Mouse (Mus musculus) erythroblast, embryonic 14.5 days (primary cell): ENCODE measurements at regions not wholly inside any gene's neighbourhood (a gene's known extent, or its start where the extent isn't known, plus 50 kb on each side); places are given as distances from the start of the nearest gene placed in this dataset.

Source experiments
- H3K27me3 ChIP-seq: 2 replicates; pipeline ENCODE4 v1.6.1; 2012; ENCODE audit warnings: inconsistent platforms; ENCODE audit not compliant: control insufficient read depth
- H3K36me3 ChIP-seq: 2 replicates; pipeline ENCODE4 v1.6.1; 2012; ENCODE audit warnings: mild to moderate bottlenecking, inconsistent platforms; ENCODE audit not compliant: control insufficient read depth
- H3K4me1 ChIP-seq: 2 replicates; pipeline ENCODE4 v1.6.1; 2012; ENCODE audit warnings: inconsistent platforms; ENCODE audit not compliant: control insufficient read depth
- H3K4me3 ChIP-seq: replicated peaks from 2 replicates; pipeline ENCODE3; 2012; ENCODE audit warnings: moderate library complexity, mild to moderate bottlenecking, inconsistent platforms
- H3K9me3 ChIP-seq: 2 replicates; pipeline ENCODE4 v1.6.1; 2012; ENCODE audit warnings: low read length, inconsistent platforms, mixed read lengths; ENCODE audit not compliant: control insufficient read depth
- GATA1 ChIP-seq: IDR thresholded peaks from 2 replicates; pipeline ENCODE4 v1.6.1; 2012; ENCODE audit warnings: low read length, inconsistent platforms, mixed read lengths
- TAL1 ChIP-seq: IDR thresholded peaks from 3 replicates; pipeline ENCODE4 v1.6.1; 2012; ENCODE audit warnings: low read length, inconsistent platforms, mixed read lengths

DNA sequence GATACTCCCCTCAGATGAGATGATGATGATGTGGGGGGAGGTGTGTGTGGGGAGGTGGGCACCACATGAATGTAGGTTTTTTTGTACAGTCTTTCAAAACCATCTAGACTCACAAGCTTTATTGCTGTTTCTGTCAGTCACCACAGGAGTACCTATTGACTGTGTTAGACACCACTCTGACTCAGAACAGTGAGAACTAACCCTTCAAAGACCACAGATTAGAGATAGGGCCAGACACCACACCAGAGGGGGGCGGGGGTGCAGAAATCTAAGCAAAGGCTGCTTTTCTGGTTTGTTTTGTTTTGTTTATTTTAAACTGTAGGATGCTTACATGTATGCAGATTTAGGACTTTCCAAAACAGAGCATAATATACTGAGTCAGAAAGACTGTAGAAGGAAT lies 1594.0 kb downstream of the 4930444P10Rik start:
- Histone ChIP-seq H3K36me3 (no peaks in the 10 kb centered on the region), H3K4me1 (no peaks in the 10 kb centered on the region), H3K9me3 (no peaks in the 10 kb centered on the region), H3K4me3 (no peak overlapping the region), H3K27me3 (peaks cover 17% of the 10 kb centered on the region)
- TF ChIP-seq TAL1 (no peak), GATA1 (no peak)

DNA sequence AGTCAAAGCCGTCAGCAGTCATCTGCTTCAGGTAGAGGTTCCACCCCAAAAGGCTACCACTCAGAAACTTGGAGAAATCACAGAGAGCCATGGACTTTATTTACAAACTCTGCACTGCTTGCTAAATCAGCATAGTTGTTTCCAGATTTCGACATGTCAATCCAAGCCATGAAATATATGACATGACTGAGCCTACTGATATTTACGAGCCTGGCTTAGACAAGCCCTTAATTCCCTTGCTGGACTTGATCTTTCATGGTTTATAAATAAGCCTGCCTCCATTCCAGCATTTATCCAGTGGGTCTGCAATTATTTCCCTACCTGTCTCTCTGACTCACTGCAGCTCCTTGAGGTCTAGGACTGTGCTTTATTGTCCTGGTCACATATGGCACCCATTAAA lies 1603.1 kb downstream of the 4930444P10Rik start:
- TF ChIP-seq GATA1 (no peak), TAL1 (no peak)
- H3K36me3 ChIP-seq = no peaks in the 10 kb centered on the region
- H3K27me3 ChIP-seq = no peaks in the 10 kb centered on the region
- H3K9me3 ChIP-seq = peaks cover 4% of the 10 kb centered on the region
- no peak overlapping the region for H3K4me3 ChIP-seq
- peaks cover 8% of the 10 kb centered on the region for H3K4me1 ChIP-seq

DNA sequence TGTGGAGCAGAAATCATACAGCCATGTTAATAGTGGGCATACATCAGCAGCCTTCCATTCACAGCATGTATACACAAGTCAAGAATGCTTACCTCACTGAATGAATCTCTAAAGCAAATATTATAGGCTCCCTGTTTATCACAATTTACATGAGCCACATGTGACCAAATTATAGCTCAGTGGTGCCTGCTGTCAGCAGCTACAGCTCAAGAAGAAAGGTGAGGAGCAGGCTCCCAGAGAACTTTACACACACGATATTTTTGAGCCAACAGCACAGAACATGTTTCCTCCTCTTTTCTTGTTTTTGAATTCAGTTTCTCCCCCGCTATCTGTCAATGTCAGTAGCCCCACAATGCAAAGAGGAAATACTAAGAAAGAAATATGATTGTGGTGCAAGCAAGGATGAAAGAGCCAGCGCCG lies 1605.4 kb downstream of the 4930444P10Rik start:
- no peaks in the 10 kb centered on the region for H3K36me3 ChIP-seq
- no peak overlapping the region for H3K4me3 ChIP-seq
- TF ChIP-seq GATA1 (no peak), TAL1 (no peak)
- H3K4me1 ChIP-seq = peaks cover 15% of the 10 kb centered on the region
- peaks cover 11% of the 10 kb centered on the region for H3K9me3 ChIP-seq
- H3K27me3 ChIP-seq = no peaks in the 10 kb centered on the region

- Histone ChIP-seq H3K4me1 (peaks cover 15% of the 10 kb centered on the region), H3K4me3 (no peak overlapping the region), H3K27me3 (no peaks in the 10 kb centered on the region), H3K36me3 (no peaks in the 10 kb centered on the region), H3K9me3 (peaks cover 12% of the 10 kb centered on the region)
- TF ChIP-seq TAL1 = no peak
- TF ChIP-seq GATA1 = no peak
Measured at GRCm38 (mm10) chr1:14485746-14486145, 1607.4 kb downstream of the 4930444P10Rik start.

DNA sequence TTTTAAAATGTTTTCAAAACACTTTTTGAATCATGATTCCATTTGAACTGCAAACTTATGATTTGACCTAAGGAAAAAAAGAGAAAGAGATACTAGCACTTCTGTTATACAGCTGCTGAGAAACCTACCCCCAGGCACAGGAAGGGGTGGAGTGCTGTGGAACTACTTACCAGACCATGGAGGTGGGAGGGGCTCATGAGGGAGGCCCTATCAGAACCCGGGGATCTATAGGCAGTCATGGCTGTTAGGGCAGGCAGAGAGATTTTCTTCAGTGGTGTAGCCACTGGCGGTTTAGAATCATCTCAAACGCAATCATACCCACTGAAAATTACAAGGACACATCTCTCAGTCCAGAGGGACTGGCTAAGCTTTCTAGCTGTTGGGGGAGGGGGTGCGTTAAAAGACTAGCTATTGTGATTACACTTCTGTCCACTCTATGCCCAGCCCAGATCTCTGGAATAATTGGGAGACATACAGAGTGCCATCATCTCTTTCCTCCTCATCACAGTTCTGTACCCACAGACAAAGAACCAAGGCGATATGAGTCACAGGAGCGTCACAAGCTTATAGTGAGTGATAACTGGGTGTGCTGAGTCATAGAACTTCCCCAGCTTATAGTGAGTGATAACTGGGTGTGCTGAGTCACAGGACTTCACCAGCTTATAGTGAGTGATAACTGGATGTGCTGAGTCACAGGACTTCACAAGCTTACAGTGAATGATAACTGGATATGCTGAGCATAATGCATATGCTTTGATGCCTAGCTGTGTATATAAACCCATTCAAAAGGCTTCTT lies 1608.8 kb downstream of the 4930444P10Rik start:
- no peaks in the 10 kb centered on the region for H3K36me3 ChIP-seq
- H3K27me3 ChIP-seq = no peaks in the 10 kb centered on the region
- TF ChIP-seq TAL1 (no peak), GATA1 (no peak)
- H3K4me3 ChIP-seq = no peak overlapping the region
- peaks cover 12% of the 10 kb centered on the region for H3K9me3 ChIP-seq
- peaks cover 15% of the 10 kb centered on the region for H3K4me1 ChIP-seq

DNA sequence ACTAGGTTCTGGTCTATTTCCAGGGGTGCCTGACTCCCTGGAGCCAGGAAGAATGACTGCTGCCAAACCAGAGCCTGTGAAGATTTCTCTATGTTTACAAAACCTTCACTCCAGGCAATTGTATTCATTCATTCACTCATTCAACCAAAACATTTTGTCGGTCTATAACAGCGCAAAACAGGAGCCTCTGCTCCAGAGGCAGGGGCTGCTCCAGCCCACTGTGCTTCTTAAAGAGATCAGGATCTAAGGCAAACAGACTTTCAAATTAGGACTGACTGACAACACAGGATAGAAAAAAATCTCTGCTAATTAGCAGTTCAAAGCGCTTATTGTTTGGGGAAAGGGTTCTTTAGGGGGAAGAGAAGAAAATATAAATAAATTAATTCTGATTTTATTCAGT lies 1620.8 kb downstream of the 4930444P10Rik start:
- TF ChIP-seq GATA1 (no peak), TAL1 (no peak)
- Histone ChIP-seq H3K4me3 (no peak overlapping the region), H3K36me3 (no peaks in the 10 kb centered on the region), H3K27me3 (no peaks in the 10 kb centered on the region), H3K9me3 (no peaks in the 10 kb centered on the region), H3K4me1 (no peaks in the 10 kb centered on the region)

DNA sequence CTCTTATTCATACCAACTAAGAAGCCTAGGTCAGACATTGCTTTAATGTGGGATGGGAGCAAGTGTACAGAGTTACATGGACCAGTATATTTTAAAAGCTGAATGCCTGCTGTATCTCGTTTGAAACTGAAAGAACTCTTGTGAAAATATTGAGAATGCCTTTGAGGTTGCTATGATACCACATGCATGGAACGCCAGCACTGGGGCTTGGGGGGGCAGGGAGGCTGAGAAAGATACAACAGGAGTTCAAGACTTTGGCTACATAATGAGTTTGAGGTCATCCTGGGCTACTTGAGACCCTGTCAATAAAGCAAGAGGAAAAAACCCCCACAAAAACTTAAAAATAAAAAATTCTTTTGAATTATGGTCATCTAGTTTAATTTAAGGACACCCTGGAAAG lies 1621.6 kb downstream of the 4930444P10Rik start:
- Histone ChIP-seq H3K4me3 (no peak overlapping the region), H3K4me1 (no peaks in the 10 kb centered on the region), H3K36me3 (no peaks in the 10 kb centered on the region), H3K27me3 (no peaks in the 10 kb centered on the region), H3K9me3 (no peaks in the 10 kb centered on the region)
- TF ChIP-seq TAL1 = no peak
- no peak for TF ChIP-seq GATA1

DNA sequence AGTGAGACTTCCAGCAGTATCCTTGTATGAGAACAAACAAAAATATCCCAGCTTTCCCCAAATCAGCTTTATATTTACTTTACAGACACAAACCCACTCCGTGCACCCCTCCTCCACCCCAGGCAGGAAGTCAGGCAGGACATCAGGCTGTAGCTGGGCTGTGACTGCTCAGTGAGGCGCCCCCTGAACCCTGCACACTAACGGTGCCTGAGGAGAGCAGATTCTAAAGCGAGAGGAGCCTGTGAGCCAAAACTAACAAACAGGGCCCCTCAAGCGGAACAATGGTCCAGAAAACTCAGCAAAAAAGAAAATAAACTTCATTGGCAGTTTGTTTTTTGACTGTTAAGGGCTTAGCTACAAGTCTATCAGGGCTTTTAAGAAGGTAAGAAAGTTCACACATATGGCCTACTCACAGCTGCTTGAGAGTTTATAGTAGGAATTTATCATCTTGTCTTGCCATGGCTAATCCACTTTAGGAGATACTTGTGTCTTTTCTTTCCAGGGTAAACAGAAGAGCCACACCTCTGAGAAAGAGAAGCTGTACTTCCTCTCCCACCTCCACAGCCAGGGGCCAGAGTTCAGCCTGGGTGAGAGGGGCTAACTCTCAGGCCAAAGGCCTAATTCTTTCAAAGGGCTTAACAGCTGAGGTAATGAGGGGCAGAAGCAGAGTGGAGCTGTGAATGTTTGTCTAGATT lies 1628.2 kb downstream of the 4930444P10Rik start:
- Histone ChIP-seq H3K4me3 (no peak overlapping the region), H3K9me3 (no peaks in the 10 kb centered on the region), H3K4me1 (no peaks in the 10 kb centered on the region), H3K27me3 (no peaks in the 10 kb centered on the region), H3K36me3 (no peaks in the 10 kb centered on the region)
- no peak for TF ChIP-seq GATA1
- TF ChIP-seq TAL1 = no peak

DNA sequence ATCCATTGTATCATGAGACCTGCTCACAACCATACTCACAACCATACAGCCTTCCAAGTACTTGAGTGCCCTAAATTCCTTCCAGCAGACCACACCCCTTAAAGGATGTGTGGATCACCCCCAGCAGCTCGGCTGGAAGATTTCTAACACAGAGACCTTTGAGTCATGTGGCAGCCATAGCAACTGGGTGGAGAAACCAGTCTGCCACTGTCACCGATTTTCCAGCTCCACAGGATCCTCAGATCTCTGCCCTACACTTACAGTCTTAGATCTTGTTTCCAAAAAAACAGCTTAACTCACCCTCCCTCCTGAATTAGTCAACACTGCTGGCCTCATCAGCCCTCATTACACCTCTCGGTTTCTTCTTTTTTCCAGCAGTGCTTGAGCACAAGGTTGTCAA lies 1630.6 kb downstream of the 4930444P10Rik start:
- H3K36me3 ChIP-seq = no peaks in the 10 kb centered on the region

More for the DNA sequence above, 1630.6 kb downstream of the 4930444P10Rik start:
- H3K9me3 ChIP-seq = no peaks in the 10 kb centered on the region
- H3K4me3 ChIP-seq = no peak overlapping the region
- H3K4me1 ChIP-seq = no peaks in the 10 kb centered on the region
- no peaks in the 10 kb centered on the region for H3K27me3 ChIP-seq
- TF ChIP-seq GATA1 (no peak), TAL1 (no peak)
